Mouse (Mus musculus) megakaryocyte progenitor cell, adult 5-6 weeks (primary cell): ENCODE data around the gene Gm14327. TPM values are rescaled to one million over a fixed set of nuclear protein-coding genes. Genes with fewer than 3 reads are reported as not detected.
"Not testable (repeated sequence)": the region's sequence is repeated elsewhere in the genome, so short reads cannot be mapped to it uniquely, and the experiment has no call there.

Source experiments
- ATAC-seq: replicated peaks from 2 replicates; pipeline ENCODE4 v1.8.0; 2016; ENCODE audit warnings: mild to moderate bottlenecking, moderate TSS enrichment, inconsistent platforms; ENCODE audit not compliant: poor library complexity
- total RNA-seq, 2 experiments: library from RNA; stranded (forward) in 1 of 2; stranded (reverse) in 1 of 2; fragments of 157-497, 149-512 nt in 1 of 2; fragments of 200-1000 nt in 1 of 2; gene quantifications; 2 replicates each; pipeline versions ENCODE4 v1.2.3 to v1.2.4; 2015 to 2017

The Gm14327 gene
- total RNA-seq (2015) (0.69 and 1.5 TPM in 2 replicates), total RNA-seq (2017) (1.5 and 3.3 TPM in 2 replicates)

GRCm38 (mm10) chr2:177897046-177897578 is at the start of gene Gm14327:
Gene Gm14327, plus strand, starts transcription at chr2:177897096.
- not testable (repeated sequence) for ATAC-seq

- ATAC-seq: not testable (repeated sequence)
Measured at GRCm38 (mm10) chr2:177862254-177862653, 34.6 kb upstream of the Gm14327 start.

DNA sequence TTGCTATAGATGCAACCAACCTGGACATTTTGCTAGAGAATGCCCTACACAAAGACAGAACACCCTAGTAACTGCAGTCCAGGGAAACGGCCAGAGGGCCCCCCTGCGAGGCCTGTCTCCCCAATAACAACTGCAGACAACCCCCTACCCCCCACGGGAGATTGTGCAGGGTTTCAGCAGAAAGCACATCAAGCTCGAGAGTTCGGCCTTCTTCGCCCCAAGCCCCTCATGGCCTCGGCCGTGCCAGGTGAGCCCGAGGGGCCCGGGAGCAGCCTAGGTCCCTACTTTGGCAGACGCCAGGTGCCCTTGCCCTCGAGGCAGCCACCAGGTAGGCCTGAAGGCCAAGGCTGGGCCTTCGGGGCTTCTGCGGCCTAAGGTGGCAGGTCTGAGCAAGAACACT is 9.2 kb upstream of the Gm14327 start:
- ATAC-seq: not testable (repeated sequence)

GRCm38 (mm10) chr2:177898171-177898570 is 1.3 kb downstream of the Gm14327 start:
- not testable (repeated sequence) for ATAC-seq

DNA sequence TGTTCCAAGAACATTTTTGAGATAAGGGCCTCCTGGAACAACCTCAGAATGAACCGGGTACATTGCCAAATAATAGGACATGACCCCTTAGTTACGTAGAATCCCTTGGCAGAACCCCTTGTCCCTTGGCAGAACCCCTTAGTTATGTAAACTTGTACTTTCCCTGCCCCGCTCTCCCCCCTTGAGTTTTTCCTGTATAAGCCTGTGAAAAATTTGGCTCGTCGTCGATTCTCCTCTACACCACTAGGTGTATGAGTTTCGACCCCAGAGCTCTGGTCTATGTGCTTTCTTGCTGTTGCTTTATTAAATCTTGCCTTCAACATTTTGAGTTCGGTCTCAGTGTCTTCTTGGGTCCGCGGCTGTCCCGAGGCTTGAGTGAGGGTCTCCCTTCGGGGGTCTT is 6.4 kb downstream of the Gm14327 start:
- ATAC-seq: not testable (repeated sequence)

DNA sequence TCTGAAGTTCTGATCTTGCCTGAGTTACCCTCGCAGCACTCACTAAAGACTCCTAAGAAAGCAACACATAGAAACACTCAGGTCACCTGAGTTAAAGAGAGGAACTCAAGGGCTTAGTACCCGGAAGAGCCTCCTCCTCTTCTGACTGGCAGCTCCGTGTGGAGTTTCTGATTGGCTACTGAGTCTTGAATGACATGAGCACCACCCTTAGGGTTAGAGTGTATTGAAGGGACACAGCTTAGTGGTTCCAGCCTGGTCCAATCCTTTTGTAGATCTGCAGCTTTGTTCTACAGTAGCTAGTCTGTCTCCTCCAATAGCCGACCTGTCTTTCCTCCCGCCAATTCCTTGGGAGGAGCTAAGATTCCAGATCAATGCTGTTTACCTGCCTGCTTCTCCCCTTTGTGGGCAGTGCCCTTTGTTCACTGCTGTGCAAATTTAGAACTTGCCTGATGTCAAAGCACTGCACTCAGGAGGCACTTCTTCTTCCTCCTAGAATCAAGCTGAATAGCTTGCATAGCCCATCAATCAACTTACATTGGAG is 28.7 kb downstream of the Gm14327 start, which contains the start of gene Zfp972:
Gene Zfp972 (minus strand): TSS at position 51 of the 541 bp plus-strand sequence.
- not testable (repeated sequence) for ATAC-seq

Other genes with a start within 250 kb of the Gm14327 start
- gene Gm14322, start 137.8 kb upstream of the Gm14327 start, total RNA-seq (2015): 2.2 and 5.4 TPM in 2 replicates
- 1.5 and 7.8 TPM in 2 replicates for gene Gm14322, start 137.8 kb upstream of the Gm14327 start, total RNA-seq (2017)
- 26.1 and 32.6 TPM in 2 replicates for gene Gm14325, start 56.8 kb upstream of the Gm14327 start, total RNA-seq (2015)
- 7.6 and 48.9 TPM in 2 replicates for gene Gm14325, start 56.8 kb upstream of the Gm14327 start, total RNA-seq (2017)
- 0.49 and 0.59 TPM in 2 replicates for gene Zfp972, start 28.5 kb downstream of the Gm14327 start, total RNA-seq (2015)
- gene Zfp972, start 28.5 kb downstream of the Gm14327 start, total RNA-seq (2017): 5.7 TPM in 1 of 2 replicates, not detected in the other
- gene Gm14326, start 60.2 kb downstream of the Gm14327 start, total RNA-seq (2015): 27.8 and 34.6 TPM in 2 replicates
- gene Gm14326, start 60.2 kb downstream of the Gm14327 start, total RNA-seq (2017): 14.2 and 18.2 TPM in 2 replicates
- gene Zfp971, start 126.2 kb downstream of the Gm14327 start, total RNA-seq (2015): 58.4 and 64.9 TPM in 2 replicates
- gene Zfp971, start 126.2 kb downstream of the Gm14327 start, total RNA-seq (2017): 23.0 and 42.4 TPM in 2 replicates
- gene Zfp931, start 181.4 kb downstream of the Gm14327 start, total RNA-seq (2015): 14.6 and 15.5 TPM in 2 replicates
- gene Zfp931, start 181.4 kb downstream of the Gm14327 start, total RNA-seq (2017): 14.3 and 16.4 TPM in 2 replicates
- gene Phactr3, start 221.9 kb downstream of the Gm14327 start, total RNA-seq (2015): 0.05 TPM in 1 of 2 replicates, not detected in the other
- gene Phactr3, start 221.9 kb downstream of the Gm14327 start, total RNA-seq (2017): not detected in 2 replicates